Mouse (Mus musculus): Measurements from ENCODE around the gene Slc13a3. TPM values are rescaled to one million over a fixed set of nuclear protein-coding genes. Genes with fewer than 3 reads are reported as not detected.

Slc13a3 gene
- polyA plus RNA-seq, 1 experiment from 2014 or later, result 0.87 TPM

DNA sequence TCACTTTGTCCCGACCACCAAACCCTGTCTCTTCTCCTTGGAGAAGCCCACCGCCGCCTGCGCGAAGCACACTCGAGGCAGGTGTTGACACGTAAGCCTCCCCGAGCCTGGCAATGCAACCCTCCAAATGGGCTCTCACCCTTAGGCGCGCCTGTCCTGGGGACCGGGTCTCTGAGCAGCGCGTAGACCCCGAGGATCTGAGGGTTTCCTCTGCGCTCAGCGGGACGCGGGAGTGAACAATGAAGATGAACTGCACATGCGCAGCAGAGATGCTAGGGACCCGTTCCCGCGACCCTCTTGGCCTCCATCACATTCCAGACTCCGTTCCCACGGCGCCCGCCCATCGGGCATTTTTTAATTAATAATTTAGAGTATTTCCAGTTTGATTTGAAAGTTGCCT lies 104.5 kb downstream of the Slc13a3 start, which contains the start of gene Zfp663:
TSS of gene Zfp663 (minus strand) at position 234 of the 400 bp plus-strand sequence.
- peak within 1 kb of the TSS; percentile 48 for H3K9ac ChIP-seq (ENCODE audit: low read length)
- peaks cover 7% of the 10 kb centered on the region for H3K4me1 ChIP-seq (ENCODE audit: control insufficient read depth, insufficient read depth, low read length)
- H3K4me3 ChIP-seq (replicated peaks; ENCODE audit: low read length), result peak within 1 kb of the TSS; percentile 36
- no peaks in the 10 kb centered on the region for H3K9me3 ChIP-seq (replicated peaks; ENCODE audit: control insufficient read depth, low read length)
- peak within 1 kb of the TSS; percentile 48 for H3K4me2 ChIP-seq (ENCODE audit: low read depth, low read length)
- peaks cover 16% of the 10 kb centered on the region for H3K27me3 ChIP-seq (ENCODE audit: control insufficient read depth, insufficient read depth, low read length)
- H3K27ac ChIP-seq (ENCODE audit: low read length), result no peak within 1 kb of the TSS; the same call in 1 of the 2 replicates
- under 1% methylated on average over 27 of the region's 27 CpGs for WGBS
- no peaks in the 10 kb centered on the region for H3K36me3 ChIP-seq (ENCODE audit: control insufficient read depth, insufficient read depth, low read length)
- ATAC-seq (ENCODE audit: insufficient read depth, low FRiP score), result no peak

DNA sequence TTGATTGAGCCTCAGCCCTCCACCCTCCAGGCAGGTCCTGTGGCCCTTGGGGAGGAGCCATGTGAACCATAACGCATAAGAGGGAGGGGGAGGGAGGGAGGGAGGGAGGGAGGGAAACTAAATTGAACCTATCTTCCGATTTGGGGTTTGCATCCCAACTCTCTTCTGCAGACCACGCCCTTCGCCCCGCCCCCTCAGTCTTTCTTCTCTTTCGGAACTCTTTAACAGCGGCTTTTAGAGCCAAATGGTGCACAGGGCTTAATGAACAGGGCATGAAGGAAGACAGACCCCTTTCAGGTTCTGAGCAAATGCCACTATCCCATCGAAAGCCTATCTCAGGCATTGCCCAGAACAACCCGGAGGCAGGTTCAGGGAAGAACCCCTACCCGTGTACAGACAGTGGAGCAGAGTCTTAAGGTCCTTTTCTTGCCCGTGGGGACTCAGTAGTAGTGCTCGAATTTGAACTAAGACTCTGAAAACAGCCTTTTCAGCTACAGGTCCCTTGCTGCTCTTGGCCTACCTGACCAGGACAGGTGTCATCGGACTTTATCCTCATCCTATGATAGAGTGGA lies 105.1 kb downstream of the Slc13a3 start:
- Histone ChIP-seq H3K9me3 (replicated peaks; ENCODE audit: control insufficient read depth, low read length) (no peaks in the 10 kb centered on the region), H3K9ac (ENCODE audit: low read length) (no peak overlapping the region; the same call in 1 of the 2 replicates), H3K4me1 (ENCODE audit: control insufficient read depth, insufficient read depth, low read length) (peaks cover 7% of the 10 kb centered on the region), H3K36me3 (ENCODE audit: control insufficient read depth, insufficient read depth, low read length) (no peaks in the 10 kb centered on the region), H3K27me3 (ENCODE audit: control insufficient read depth, insufficient read depth, low read length) (peaks cover 17% of the 10 kb centered on the region), H3K27ac (ENCODE audit: low read length) (no peak overlapping the region), H3K4me2 (ENCODE audit: low read depth, low read length) (peak overlapping the region; percentile 48), H3K4me3 (replicated peaks; ENCODE audit: low read length) (peak overlapping the region; percentile 36)
- ATAC-seq (ENCODE audit: insufficient read depth, low FRiP score), result no peak
- 2% methylated on average over 12 of the region's 13 CpGs for WGBS

DNA sequence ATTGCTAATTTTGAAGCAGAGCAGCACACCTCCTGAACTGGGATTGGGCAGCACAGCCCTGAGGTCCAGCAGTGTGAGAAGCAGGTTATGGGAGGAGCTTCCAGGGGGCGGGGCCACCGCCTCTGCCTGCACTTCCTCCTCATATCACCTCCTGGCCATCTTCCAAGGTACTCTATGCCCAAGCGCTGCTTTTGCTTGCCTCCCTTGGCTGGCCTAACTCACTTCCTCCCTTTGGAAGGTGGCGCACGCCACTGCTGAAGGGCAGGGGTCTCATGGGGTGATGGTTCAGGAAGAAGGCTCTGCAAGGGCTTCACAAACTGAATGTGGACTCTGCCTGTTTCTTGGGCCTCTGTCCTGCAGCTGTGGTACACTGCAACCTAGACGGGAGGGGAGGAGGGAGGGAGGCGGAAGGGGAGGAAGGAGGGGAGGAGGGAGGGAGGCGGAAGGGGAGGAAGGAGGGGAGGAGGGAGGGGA lies 105.9 kb downstream of the Slc13a3 start:
- Histone ChIP-seq H3K27ac (ENCODE audit: low read length) (no peak overlapping the region), H3K27me3 (ENCODE audit: control insufficient read depth, insufficient read depth, low read length) (peaks cover 18% of the 10 kb centered on the region), H3K4me1 (ENCODE audit: control insufficient read depth, insufficient read depth, low read length) (peaks cover 7% of the 10 kb centered on the region), H3K9me3 (replicated peaks; ENCODE audit: control insufficient read depth, low read length) (no peaks in the 10 kb centered on the region), H3K36me3 (ENCODE audit: control insufficient read depth, insufficient read depth, low read length) (no peaks in the 10 kb centered on the region), H3K9ac (ENCODE audit: low read length) (no peak overlapping the region; the same call in 1 of the 2 replicates), H3K4me3 (replicated peaks; ENCODE audit: low read length) (no peak overlapping the region), H3K4me2 (ENCODE audit: low read depth, low read length) (peak overlapping the region; percentile 48; the same call in 1 of the 2 replicates)
- WGBS, result 4% methylated on average over 6 of the region's 8 CpGs
- peak; percentile 68 for ATAC-seq (ENCODE audit: insufficient read depth, low FRiP score)

DNA sequence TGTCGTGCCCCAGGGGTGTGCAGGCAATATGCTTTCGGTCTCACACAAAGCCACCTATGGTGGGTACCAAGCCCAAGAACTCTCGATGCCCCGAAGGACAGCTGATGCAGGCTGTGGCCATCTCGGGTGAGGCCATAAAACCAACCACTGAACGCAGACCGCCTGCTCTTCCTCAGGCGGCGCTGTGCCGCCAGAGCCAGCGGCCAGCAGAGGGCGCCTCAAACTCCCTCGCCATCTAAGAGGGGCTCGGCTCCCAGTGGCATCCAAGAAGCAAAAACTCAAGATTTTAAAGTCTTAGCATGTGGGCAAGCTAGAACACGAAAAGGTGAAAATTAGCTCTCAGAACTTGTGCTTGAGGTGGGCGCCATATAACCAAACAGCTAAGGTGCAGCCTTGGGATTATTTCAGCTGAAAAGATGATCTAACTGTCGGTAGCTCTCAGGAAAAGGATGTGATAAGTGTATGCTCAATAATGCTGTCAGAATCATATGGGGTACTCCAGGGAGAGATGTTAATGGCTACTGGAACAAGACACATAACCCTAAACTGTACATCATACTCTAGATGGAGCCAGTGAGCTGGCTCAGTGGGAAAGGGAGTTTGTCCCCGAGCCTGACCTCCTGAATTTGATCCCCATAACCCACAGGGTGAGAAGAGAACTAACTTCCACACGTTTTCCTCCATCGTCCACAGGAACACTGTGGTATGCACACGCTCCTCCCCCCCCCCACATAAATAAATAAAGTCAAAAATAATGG lies 108.5 kb downstream of the Slc13a3 start:
- Histone ChIP-seq H3K4me2 (ENCODE audit: low read depth, low read length) (peak overlapping the region; percentile 29; the same call in 1 of the 2 replicates), H3K9ac (ENCODE audit: low read length) (peak overlapping the region; percentile 35; the same call in 1 of the 2 replicates), H3K36me3 (ENCODE audit: control insufficient read depth, insufficient read depth, low read length) (no peaks in the 10 kb centered on the region), H3K9me3 (replicated peaks; ENCODE audit: control insufficient read depth, low read length) (no peaks in the 10 kb centered on the region), H3K4me1 (ENCODE audit: control insufficient read depth, insufficient read depth, low read length) (peaks cover 7% of the 10 kb centered on the region), H3K27ac (ENCODE audit: low read length) (no peak overlapping the region), H3K4me3 (replicated peaks; ENCODE audit: low read length) (no peak overlapping the region), H3K27me3 (ENCODE audit: control insufficient read depth, insufficient read depth, low read length) (peaks cover 18% of the 10 kb centered on the region)
- no peak for ATAC-seq (ENCODE audit: insufficient read depth, low FRiP score)
- WGBS, result 11% methylated on average over 21 of the region's 21 CpGs

DNA sequence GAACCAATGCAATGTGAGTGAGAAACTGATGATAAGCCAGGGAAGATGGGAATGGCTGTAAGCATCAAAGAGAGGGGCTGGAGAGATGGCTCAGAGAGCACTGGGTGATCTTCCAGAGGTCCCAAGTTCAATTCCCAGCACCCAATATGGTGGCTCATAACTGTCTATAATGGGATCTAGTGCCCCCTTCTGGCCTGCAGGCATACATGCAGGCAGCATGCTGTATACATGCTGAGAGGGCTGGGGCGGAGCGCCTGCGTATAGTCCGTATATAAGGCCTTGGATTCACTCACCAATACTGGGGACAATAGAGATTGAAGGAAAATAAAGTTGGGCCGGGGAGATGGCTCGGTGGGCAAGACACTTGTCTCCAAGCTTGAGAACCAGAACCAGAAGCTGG lies 109.7 kb downstream of the Slc13a3 start:
- H3K4me1 ChIP-seq (ENCODE audit: control insufficient read depth, insufficient read depth, low read length), result peaks cover 7% of the 10 kb centered on the region
- 87% methylated on average over 6 of the region's 6 CpGs for WGBS
- H3K4me3 ChIP-seq (replicated peaks; ENCODE audit: low read length), result no peak overlapping the region
- no peak for ATAC-seq (ENCODE audit: insufficient read depth, low FRiP score)
- H3K9me3 ChIP-seq (replicated peaks; ENCODE audit: control insufficient read depth, low read length), result no peaks in the 10 kb centered on the region
- no peak overlapping the region for H3K4me2 ChIP-seq (ENCODE audit: low read depth, low read length)
- no peak overlapping the region for H3K27ac ChIP-seq (ENCODE audit: low read length)
- no peak overlapping the region for H3K9ac ChIP-seq (ENCODE audit: low read length)
- peaks cover 11% of the 10 kb centered on the region for H3K27me3 ChIP-seq (ENCODE audit: control insufficient read depth, insufficient read depth, low read length)
- H3K36me3 ChIP-seq (ENCODE audit: control insufficient read depth, insufficient read depth, low read length), result no peaks in the 10 kb centered on the region

DNA sequence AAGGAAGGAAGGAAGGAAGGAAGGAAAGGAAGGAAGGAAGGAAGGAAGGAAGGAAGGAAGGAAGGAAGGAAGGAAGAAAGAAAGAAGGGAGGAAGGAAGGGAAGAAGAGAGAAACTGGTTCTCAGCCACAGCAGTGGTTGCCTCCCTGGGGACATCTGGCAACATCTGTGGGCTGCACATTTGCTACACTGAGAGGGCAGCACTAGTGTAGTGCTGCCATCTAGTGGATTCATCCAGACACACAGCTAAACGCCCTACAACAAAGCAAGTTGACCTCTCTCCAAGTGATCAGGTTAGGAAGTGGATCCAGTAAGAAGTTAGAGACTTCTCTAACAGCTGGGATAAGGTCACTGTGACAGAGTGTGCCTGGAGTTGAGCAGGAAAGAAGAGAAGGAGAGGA lies 112.2 kb downstream of the Slc13a3 start:
- no peaks in the 10 kb centered on the region for H3K36me3 ChIP-seq (ENCODE audit: control insufficient read depth, insufficient read depth, low read length)

More for the DNA sequence above, 112.2 kb downstream of the Slc13a3 start:
- Histone ChIP-seq H3K9me3 (replicated peaks; ENCODE audit: control insufficient read depth, low read length) (no peaks in the 10 kb centered on the region), H3K9ac (ENCODE audit: low read length) (no peak overlapping the region), H3K27me3 (ENCODE audit: control insufficient read depth, insufficient read depth, low read length) (peaks cover 5% of the 10 kb centered on the region), H3K4me2 (ENCODE audit: low read depth, low read length) (no peak overlapping the region), H3K27ac (ENCODE audit: low read length) (no peak overlapping the region), H3K4me3 (replicated peaks; ENCODE audit: low read length) (no peak overlapping the region), H3K4me1 (ENCODE audit: control insufficient read depth, insufficient read depth, low read length) (no peaks in the 10 kb centered on the region; the same call in 1 of the 2 replicates)
- no peak for ATAC-seq (ENCODE audit: insufficient read depth, low FRiP score)
- WGBS, result 0% methylated on average over 1 of the region's 1 CpGs

Other genes starting within 250 kb of the Slc13a3 start
- gene Cdh22, start 238.4 kb downstream of the Slc13a3 start, polyA plus RNA-seq (2015; fragmentation: Nextera tagmentation; extraction: Ambion mirVana), result 0.19 and 0.21 TPM in 2 replicates
- gene Slc35c2, start 185.4 kb downstream of the Slc13a3 start, polyA plus RNA-seq (2015; fragmentation: Nextera tagmentation; extraction: Ambion mirVana), result 67.3 and 68.9 TPM in 2 replicates
- gene Elmo2, start 146.8 kb downstream of the Slc13a3 start, polyA plus RNA-seq (2015; fragmentation: Nextera tagmentation; extraction: Ambion mirVana), result 56.0 and 59.1 TPM in 2 replicates
- 0.64 and 0.87 TPM in 2 replicates for gene Zfp663, start 104.5 kb downstream of the Slc13a3 start, polyA plus RNA-seq (2015; fragmentation: Nextera tagmentation; extraction: Ambion mirVana)
- gene Zfp334, start 85.0 kb downstream of the Slc13a3 start, polyA plus RNA-seq (2015; fragmentation: Nextera tagmentation; extraction: Ambion mirVana), result 4.8 and 5.1 TPM in 2 replicates
- 0.56 and 0.67 TPM in 2 replicates for gene Ocstamp, start 72.8 kb downstream of the Slc13a3 start, polyA plus RNA-seq (2015; fragmentation: Nextera tagmentation; extraction: Ambion mirVana)
- gene Trp53rka, start 20.1 kb upstream of the Slc13a3 start, polyA plus RNA-seq (2015; fragmentation: Nextera tagmentation; extraction: Ambion mirVana), result 24.6 and 26.7 TPM in 2 replicates
- gene Slc2a10, start 30.6 kb upstream of the Slc13a3 start, polyA plus RNA-seq (2015; fragmentation: Nextera tagmentation; extraction: Ambion mirVana), result 10.6 and 11.9 TPM in 2 replicates
- 7.8 and 14.3 TPM in 2 replicates for gene Eya2, start 121.8 kb upstream of the Slc13a3 start, polyA plus RNA-seq (2015; fragmentation: Nextera tagmentation; extraction: Ambion mirVana)

Data from stomach, embryonic 16.5 days (tissue).